Mouse (Mus musculus) B cell, adult 2 months (primary cell): ENCODE measurements around the gene Mycbp.

Source experiments
- DNase-seq, 2 experiments: peaks; one replicate each; pipeline ENCODE4 v3.0.0; 2022

Gene Mycbp

GRCm38 (mm10) chr4:123904333-123905125 is at the start of gene Mycbp:
Mycbp (plus strand) TSS chr4:123904832.
- peak; percentile 100 for DNase-seq

- DNase-seq = no peak
These were observed 47.7 kb upstream of the Mycbp start for GRCm38 (mm10) chr4:123856888-123857287.

GRCm38 (mm10) chr4:123858090-123858489 is 46.5 kb upstream of the Mycbp start:
- DNase-seq = no peak

- no peak for DNase-seq
These were observed 45.3 kb upstream of the Mycbp start, which contains the start of gene 4933427I04Rik for GRCm38 (mm10) chr4:123859379-123859778. 4933427I04Rik (plus strand) TSS chr4:123859679.

GRCm38 (mm10) chr4:123859803-123860202 is 44.8 kb upstream of the Mycbp start:
- no peak for DNase-seq

- no peak for DNase-seq
These were observed 44.0 kb upstream of the Mycbp start for GRCm38 (mm10) chr4:123860621-123861020.

- DNase-seq = no peak
These were observed 10.9 kb upstream of the Mycbp start for GRCm38 (mm10) chr4:123893726-123894125.

- DNase-seq = no peak
These were observed 10.3 kb upstream of the Mycbp start for GRCm38 (mm10) chr4:123894295-123894694.

- DNase-seq = peak; percentile 69 to 70
These were observed 5.9 kb upstream of the Mycbp start for GRCm38 (mm10) chr4:123898696-123899095.

GRCm38 (mm10) chr4:123903432-123903831 is 1.2 kb upstream of the Mycbp start:
- DNase-seq = peak in 1 of 2 experiments; percentile 9

GRCm38 (mm10) chr4:123905126-123905668 is 565 bp downstream of the Mycbp start:
- no peak for DNase-seq

- no peak for DNase-seq
These were observed 6.9 kb downstream of the Mycbp start for GRCm38 (mm10) chr4:123911503-123911902.

- DNase-seq = no peak
These were observed 7.8 kb downstream of the Mycbp start for GRCm38 (mm10) chr4:123912431-123912830.

- DNase-seq = peak; percentile 99
These were observed 12.3 kb downstream of the Mycbp start, which contains the start of gene Rragc for GRCm38 (mm10) chr4:123916748-123917547. Rragc (plus strand) TSS chr4:123917446.

GRCm38 (mm10) chr4:123917548-123918140 is 13.0 kb downstream of the Mycbp start, which contains the start of gene 4930535I16Rik:
4930535I16Rik (minus strand) TSS chr4:123918022.
- DNase-seq = peak; percentile 48 to 54

- DNase-seq = no peak
These were observed 14.2 kb downstream of the Mycbp start for GRCm38 (mm10) chr4:123918851-123919250.

GRCm38 (mm10) chr4:123921055-123921565 is 16.5 kb downstream of the Mycbp start:
- DNase-seq = no peak

GRCm38 (mm10) chr4:123927961-123928360 is 23.3 kb downstream of the Mycbp start:
- peak; percentile 44 to 50 for DNase-seq

GRCm38 (mm10) chr4:123929994-123930393 is 25.4 kb downstream of the Mycbp start:
- DNase-seq = no peak

GRCm38 (mm10) chr4:123934306-123934705 is 29.7 kb downstream of the Mycbp start:
- DNase-seq = no peak

- no peak for DNase-seq
These were observed 31.4 kb downstream of the Mycbp start for GRCm38 (mm10) chr4:123936059-123936458.

- peak; percentile 85 for DNase-seq
These were observed 35.2 kb downstream of the Mycbp start for GRCm38 (mm10) chr4:123939838-123940237.

- peak; percentile 44 to 46 for DNase-seq
These were observed 36.2 kb downstream of the Mycbp start for GRCm38 (mm10) chr4:123940878-123941277.
